Mouse (Mus musculus) C2C12 (cell line): ENCODE data around the gene Ttc23. TPM values are rescaled to one million over a fixed set of nuclear protein-coding genes. Genes with fewer than 3 reads are reported as not detected.
A peak's percentile ranks its signal among the peaks of the same experiment; 100 is the strongest.

Experiments used
- H3K27me3 ChIP-seq: one replicate; pipeline ENCODE4 v1.6.1; 2011; ENCODE audit not compliant: control insufficient read depth, insufficient read depth, insufficient read length
- H3K36me3 ChIP-seq: one replicate; pipeline ENCODE4 v1.6.1; 2011; ENCODE audit not compliant: control insufficient read depth, insufficient read depth
- H3K4me3 ChIP-seq: one replicate; pipeline ENCODE4 v1.5.1; 2011; ENCODE audit warnings: mild to moderate bottlenecking, control low read depth; ENCODE audit not compliant: poor library complexity, insufficient read depth, severe bottlenecking
- H3K79me2 ChIP-seq: one replicate; pipeline ENCODE4 v1.6.1; 2011; ENCODE audit not compliant: control insufficient read depth, insufficient read depth
- H3K79me3 ChIP-seq: one replicate; pipeline ENCODE4 v1.6.1; 2011; ENCODE audit warnings: low read depth, control low read depth
- H3ac ChIP-seq: one replicate; pipeline ENCODE3; 2011; ENCODE audit warnings: low read depth; ENCODE audit not compliant: control insufficient read depth, insufficient read length
- CEBPB ChIP-seq: IDR thresholded peaks from one replicate; pipeline ENCODE4 v1.6.1; 2011; ENCODE audit warnings: low read depth, mild to moderate bottlenecking, control low read depth, moderate library complexity
- CTCF ChIP-seq: IDR thresholded peaks from one replicate; pipeline ENCODE4 v1.5.1; 2011; ENCODE audit not compliant: control insufficient read depth, insufficient read depth, insufficient read length
- FOSL1 ChIP-seq: IDR thresholded peaks from one replicate; pipeline ENCODE4 v1.8.0; 2011; ENCODE audit warnings: mild to moderate bottlenecking, low read length; ENCODE audit not compliant: poor library complexity, insufficient read depth, severe bottlenecking
- MAX ChIP-seq: IDR thresholded peaks from one replicate; pipeline ENCODE4 v1.6.1; 2011; ENCODE audit warnings: mild to moderate bottlenecking, control low read depth
- MYOD1 ChIP-seq: IDR thresholded peaks from one replicate; pipeline ENCODE4 v1.6.1; 2011; ENCODE audit warnings: low read depth; ENCODE audit not compliant: control insufficient read depth, insufficient read length
- MYOG ChIP-seq: IDR thresholded peaks from one replicate; pipeline ENCODE4 v1.6.1; 2011; ENCODE audit not compliant: control insufficient read depth, insufficient read length; ENCODE audit errors: extremely low read depth
- USF1 ChIP-seq: IDR thresholded peaks from one replicate; pipeline ENCODE4 v1.6.1; 2011; ENCODE audit warnings: low read depth, mild to moderate bottlenecking, control low read depth, moderate library complexity
- polyA plus RNA-seq: library from polyadenylated mRNA; unstranded; fragments of >200 nt; fragmentation: generic; extraction: Trizol; gene quantifications from one replicate; pipeline ENCODE4 v1.2.1, GENCODE M21; 2012; ENCODE audit warnings: missing spikeins

Ttc23 gene
- polyA plus RNA-seq, 1 experiment: 7.2 TPM

GRCm38 (mm10) chr7:67613795-67614463 lies 33.3 kb upstream of the Ttc23 start:
- Histone ChIP-seq H3K4me3 (no peak overlapping the region), H3K79me3 (no peaks in the 10 kb centered on the region), H3ac (no peak overlapping the region), H3K79me2 (no peaks in the 10 kb centered on the region), H3K27me3 (no peaks in the 10 kb centered on the region), H3K36me3 (no peaks in the 10 kb centered on the region)
- no peak for TF ChIP-seq MYOG
- no peak for TF ChIP-seq CTCF
- no peak for TF ChIP-seq MAX
- no peak for TF ChIP-seq USF1
- no peak for TF ChIP-seq FOSL1
- TF ChIP-seq MYOD1: no peak
- no peak for TF ChIP-seq CEBPB

- H3K4me3 ChIP-seq: no peak overlapping the region
- H3K79me2 ChIP-seq: no peaks in the 10 kb centered on the region
- no peaks in the 10 kb centered on the region for H3K79me3 ChIP-seq
- TF ChIP-seq MAX: no peak
- no peak for TF ChIP-seq FOSL1
- no peak for TF ChIP-seq CEBPB
- TF ChIP-seq USF1: no peak
- TF ChIP-seq MYOD1: no peak
- no peak for TF ChIP-seq CTCF
- no peak for TF ChIP-seq MYOG
- no peaks in the 10 kb centered on the region for H3K27me3 ChIP-seq
- H3K36me3 ChIP-seq: no peaks in the 10 kb centered on the region
- no peak overlapping the region for H3ac ChIP-seq
Observed at GRCm38 (mm10) chr7:67614464-67614861, 32.7 kb upstream of the Ttc23 start.

- H3K79me3 ChIP-seq: no peaks in the 10 kb centered on the region
- no peak overlapping the region for H3K4me3 ChIP-seq
- H3K36me3 ChIP-seq: no peaks in the 10 kb centered on the region
- no peak overlapping the region for H3ac ChIP-seq
- no peaks in the 10 kb centered on the region for H3K79me2 ChIP-seq
- TF ChIP-seq MYOD1 (peak; percentile 5), CEBPB (no peak)
- no peaks in the 10 kb centered on the region for H3K27me3 ChIP-seq
Observed at GRCm38 (mm10) chr7:67616890-67617289, 30.3 kb upstream of the Ttc23 start.

- Histone ChIP-seq H3K36me3 (no peaks in the 10 kb centered on the region), H3K79me2 (no peaks in the 10 kb centered on the region), H3K4me3 (no peak overlapping the region), H3K27me3 (no peaks in the 10 kb centered on the region), H3ac (no peak overlapping the region), H3K79me3 (no peaks in the 10 kb centered on the region)
- TF ChIP-seq CTCF (no peak), MYOD1 (no peak), FOSL1 (no peak), MAX (no peak), MYOG (no peak)
Observed at GRCm38 (mm10) chr7:67617646-67618045, 29.6 kb upstream of the Ttc23 start.

GRCm38 (mm10) chr7:67618316-67618715 lies 28.9 kb upstream of the Ttc23 start:
- no peaks in the 10 kb centered on the region for H3K27me3 ChIP-seq
- no peaks in the 10 kb centered on the region for H3K79me3 ChIP-seq
- no peaks in the 10 kb centered on the region for H3K36me3 ChIP-seq
- TF ChIP-seq USF1 (no peak), MYOD1 (no peak), FOSL1 (no peak), CEBPB (no peak), CTCF (no peak), MYOG (no peak), MAX (no peak)
- no peak overlapping the region for H3ac ChIP-seq
- no peak overlapping the region for H3K4me3 ChIP-seq
- no peaks in the 10 kb centered on the region for H3K79me2 ChIP-seq

GRCm38 (mm10) chr7:67619836-67620235 lies 27.4 kb upstream of the Ttc23 start:
- no peaks in the 10 kb centered on the region for H3K79me2 ChIP-seq
- H3K4me3 ChIP-seq: no peak overlapping the region
- H3K36me3 ChIP-seq: no peaks in the 10 kb centered on the region
- no peak overlapping the region for H3ac ChIP-seq
- H3K79me3 ChIP-seq: no peaks in the 10 kb centered on the region
- no peak for TF ChIP-seq MAX
- TF ChIP-seq MYOD1: no peak
- no peak for TF ChIP-seq USF1
- TF ChIP-seq CEBPB: no peak
- TF ChIP-seq CTCF: no peak
- no peak for TF ChIP-seq MYOG
- no peak for TF ChIP-seq FOSL1
- no peaks in the 10 kb centered on the region for H3K27me3 ChIP-seq
